Mouse (Mus musculus) limb, embryonic 14.5 days (tissue): ENCODE measurements at regions not wholly inside any gene's neighbourhood (a gene's known extent, or its start where the extent isn't known, plus 50 kb on each side); places are given as distances from the start of the nearest gene placed in this dataset.

Experiments
- ATAC-seq: fragments of 200-750 bp; cut with Nextera tagmentation; 2 replicates; pipeline ENCODE4 v1.8.0; 2017; ENCODE audit warnings: low read depth, moderate number of reproducible peaks, moderate TSS enrichment; ENCODE audit not compliant: low FRiP score
- DNase-seq: peaks from one replicate; pipeline ENCODE4 v3.0.0-alpha.2; 2015; ENCODE audit warnings: low spot score
- H3K27ac ChIP-seq: fragments of 300-500 bp; sonication (generic); replicated peaks from 2 replicates; pipeline ENCODE4 v1.5.1; 2014; ENCODE audit warnings: low read depth, mild to moderate bottlenecking, low read length, moderate library complexity, mixed read lengths
- H3K27me3 ChIP-seq: fragments of 300-500 bp; sonication (generic); 2 replicates; pipeline ENCODE4 v1.6.1; 2014; ENCODE audit warnings: low read length, mixed read lengths; ENCODE audit not compliant: control insufficient read depth, insufficient read depth
- H3K36me3 ChIP-seq: fragments of 300-500 bp; sonication (generic); 2 replicates; pipeline ENCODE4 v1.6.1; 2014; ENCODE audit warnings: mild to moderate bottlenecking, low read length, moderate library complexity, mixed read lengths; ENCODE audit not compliant: control insufficient read depth, insufficient read depth
- H3K4me1 ChIP-seq: fragments of 300-500 bp; sonication (generic); 2 replicates; pipeline ENCODE4 v1.6.1; 2014; ENCODE audit warnings: antibody characterized with exemption, low read length, mixed read lengths; ENCODE audit not compliant: control insufficient read depth, insufficient read depth
- H3K4me2 ChIP-seq: fragments of 300-500 bp; sonication (generic); replicated peaks from 2 replicates; pipeline ENCODE4 v1.6.1; 2014; ENCODE audit warnings: low read depth, mild to moderate bottlenecking, low read length, moderate library complexity; ENCODE audit not compliant: severe bottlenecking
- H3K4me3 ChIP-seq: fragments of 300-500 bp; sonication (generic); replicated peaks from 2 replicates; pipeline ENCODE4 v1.5.1; 2014; ENCODE audit warnings: low read length
- H3K9ac ChIP-seq: fragments of 300-500 bp; sonication (generic); 2 replicates; pipeline ENCODE4 v1.6.1; 2014; ENCODE audit warnings: mild to moderate bottlenecking, low read depth, low read length, moderate library complexity; ENCODE audit not compliant: severe bottlenecking
- H3K9me3 ChIP-seq: fragments of 300-500 bp; sonication (generic); 2 replicates; pipeline ENCODE4 v1.6.1; 2016; ENCODE audit warnings: low read length; ENCODE audit not compliant: control insufficient read depth
- POLR2A ChIP-seq: fragments of 200-500 bp; IDR thresholded peaks from 2 replicates; pipeline ENCODE4 v1.8.0; 2012; ENCODE audit warnings: inconsistent platforms, mild to moderate bottlenecking, moderate library complexity, borderline replicate concordance; ENCODE audit not compliant: insufficient read depth, insufficient read length; ENCODE audit errors: extremely low read depth
- WGBS: fragments of 180-500 bp; shearing (Covaris S2); extraction: QIAGEN DNeasy Blood & Tissue Kit; methylation state at CpG from one replicate; pipeline ENCODE4 v1.1.7; 2014; 5-methylcytosine and 5-hydroxymethylcytosine counted together

DNA sequence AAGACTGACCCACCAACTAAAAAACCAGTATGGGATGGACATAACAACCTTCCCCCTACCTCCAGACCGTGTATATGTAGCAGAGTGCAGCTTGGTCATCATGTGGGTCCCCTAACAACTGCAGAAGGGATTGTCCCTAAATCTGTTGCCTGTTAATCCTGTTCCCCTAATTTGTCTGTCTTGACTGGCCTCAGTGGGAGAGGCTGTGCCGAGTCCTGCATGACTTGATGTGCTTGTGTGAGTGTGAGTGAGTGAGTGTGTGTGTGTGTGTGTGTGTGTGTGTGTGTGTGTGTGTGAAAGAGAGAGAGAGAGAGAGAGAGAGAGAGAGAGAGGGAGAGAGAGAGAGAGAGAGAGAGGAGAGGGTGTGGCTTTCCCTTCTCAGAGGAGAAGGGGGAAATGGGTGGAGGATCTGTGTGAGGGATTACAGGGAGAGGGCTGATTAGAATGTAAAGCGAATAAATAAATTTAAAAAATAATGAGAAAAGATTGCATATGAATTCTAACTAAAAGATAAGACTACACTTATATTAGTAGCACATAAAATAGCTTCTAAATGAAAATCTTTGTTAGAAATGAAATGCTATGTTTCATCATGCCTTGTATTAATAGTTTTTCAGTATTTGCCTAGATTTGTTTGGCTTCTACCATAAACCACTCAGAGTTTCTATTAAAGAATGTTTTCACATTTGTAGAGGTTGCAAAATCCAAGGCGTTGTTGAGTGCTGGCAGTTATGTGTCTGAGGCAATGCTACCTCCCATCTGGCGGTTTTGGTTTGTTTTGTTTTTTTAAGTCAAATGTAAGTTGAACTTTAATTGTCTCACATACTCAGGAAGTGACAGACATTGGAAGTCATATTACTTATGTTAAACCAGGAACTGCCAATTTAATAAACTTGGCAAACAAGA is 740.9 kb downstream of the Abca13 start:
- Histone ChIP-seq H3K36me3 (no peaks in the 10 kb centered on the region), H3K9me3 (no peaks in the 10 kb centered on the region), H3K9ac (no peak overlapping the region), H3K4me1 (no peaks in the 10 kb centered on the region), H3K27me3 (no peaks in the 10 kb centered on the region), H3K4me3 (no peak overlapping the region), H3K4me2 (no peak overlapping the region), H3K27ac (no peak overlapping the region)
- DNase-seq = no peak
- TF ChIP-seq POLR2A = no peak
- 62% methylated on average over 5 of the region's 5 CpGs for WGBS
- ATAC-seq = no peak

DNA sequence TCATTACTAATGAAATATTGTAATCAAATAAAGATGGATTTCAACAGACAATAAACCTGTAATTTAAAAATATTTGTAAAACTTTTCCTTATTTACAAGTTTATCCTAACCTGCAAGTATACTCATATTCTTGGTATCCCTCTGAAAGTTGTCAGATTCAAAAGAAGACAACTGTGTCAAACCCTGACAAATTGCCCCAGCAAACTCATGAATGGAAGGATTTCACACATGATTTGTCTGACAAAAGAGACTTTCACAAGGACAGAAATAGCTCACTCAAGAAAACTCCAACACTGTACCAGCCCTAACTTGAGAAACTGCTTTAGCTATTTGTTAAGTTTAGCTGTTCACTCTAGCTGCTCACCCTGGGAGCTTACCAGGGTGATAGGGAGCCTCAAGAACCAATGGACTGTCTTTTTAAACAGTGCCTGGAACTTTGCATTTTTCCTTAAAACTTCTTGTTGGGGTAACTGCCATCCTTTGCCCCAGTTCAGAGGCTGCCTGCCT is 771.0 kb downstream of the Abca13 start:
- Histone ChIP-seq H3K9ac (no peak overlapping the region), H3K4me3 (no peak overlapping the region), H3K4me1 (no peaks in the 10 kb centered on the region), H3K9me3 (no peaks in the 10 kb centered on the region), H3K4me2 (no peak overlapping the region), H3K27me3 (no peaks in the 10 kb centered on the region), H3K36me3 (no peaks in the 10 kb centered on the region), H3K27ac (no peak overlapping the region)
- no peak for DNase-seq
- TF ChIP-seq POLR2A = no peak
- ATAC-seq = no peak

GRCm38 (mm10) chr11:9982974-9983373 is 791.2 kb downstream of the Abca13 start:
- ATAC-seq = no peak
- H3K36me3 ChIP-seq = no peaks in the 10 kb centered on the region
- no peak overlapping the region for H3K4me2 ChIP-seq
- TF ChIP-seq POLR2A = no peak
- H3K4me3 ChIP-seq = no peak overlapping the region
- no peak overlapping the region for H3K27ac ChIP-seq
- no peak for DNase-seq
- no peaks in the 10 kb centered on the region for H3K4me1 ChIP-seq
- H3K27me3 ChIP-seq = no peaks in the 10 kb centered on the region
- no peaks in the 10 kb centered on the region for H3K9me3 ChIP-seq
- no peak overlapping the region for H3K9ac ChIP-seq

GRCm38 (mm10) chr11:9994601-9995166 is 802.9 kb downstream of the Abca13 start:
- Histone ChIP-seq H3K27me3 (no peaks in the 10 kb centered on the region), H3K9me3 (no peaks in the 10 kb centered on the region), H3K27ac (no peak overlapping the region), H3K9ac (no peak overlapping the region), H3K36me3 (no peaks in the 10 kb centered on the region), H3K4me3 (no peak overlapping the region), H3K4me1 (no peaks in the 10 kb centered on the region), H3K4me2 (no peak overlapping the region)
- TF ChIP-seq POLR2A = no peak
- ATAC-seq = no peak
- 65% methylated on average over 5 of the region's 5 CpGs for WGBS
- no peak for DNase-seq

DNA sequence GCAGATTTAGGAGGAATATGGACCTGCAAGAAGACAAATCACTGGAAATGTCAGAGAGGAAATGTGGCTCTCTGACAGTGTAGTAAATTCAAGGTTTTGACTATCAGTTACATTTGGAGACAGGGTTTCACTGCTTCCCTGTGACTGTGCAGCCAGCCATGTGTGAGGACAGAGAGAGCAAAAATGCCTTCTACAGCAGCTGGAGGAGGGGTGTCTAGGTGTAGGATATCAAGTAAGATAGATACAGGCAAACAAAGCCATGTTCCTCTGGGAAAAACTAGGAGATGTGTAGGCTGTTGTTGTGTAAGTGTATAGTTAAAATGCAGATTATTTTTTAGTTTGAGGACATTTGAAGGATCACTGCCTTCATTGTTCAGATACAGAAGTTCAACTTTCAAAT is 803.6 kb downstream of the Abca13 start:
- no peaks in the 10 kb centered on the region for H3K9me3 ChIP-seq
- TF ChIP-seq POLR2A = no peak
- H3K4me1 ChIP-seq = no peaks in the 10 kb centered on the region
- no peak overlapping the region for H3K27ac ChIP-seq
- ATAC-seq = no peak
- H3K9ac ChIP-seq = no peak overlapping the region
- no peaks in the 10 kb centered on the region for H3K27me3 ChIP-seq
- no peak overlapping the region for H3K4me2 ChIP-seq
- no peaks in the 10 kb centered on the region for H3K36me3 ChIP-seq
- DNase-seq = no peak
- H3K4me3 ChIP-seq = no peak overlapping the region
